ENCODE assay signal across 25 mouse cellular contexts in the genomic region with DNA sequence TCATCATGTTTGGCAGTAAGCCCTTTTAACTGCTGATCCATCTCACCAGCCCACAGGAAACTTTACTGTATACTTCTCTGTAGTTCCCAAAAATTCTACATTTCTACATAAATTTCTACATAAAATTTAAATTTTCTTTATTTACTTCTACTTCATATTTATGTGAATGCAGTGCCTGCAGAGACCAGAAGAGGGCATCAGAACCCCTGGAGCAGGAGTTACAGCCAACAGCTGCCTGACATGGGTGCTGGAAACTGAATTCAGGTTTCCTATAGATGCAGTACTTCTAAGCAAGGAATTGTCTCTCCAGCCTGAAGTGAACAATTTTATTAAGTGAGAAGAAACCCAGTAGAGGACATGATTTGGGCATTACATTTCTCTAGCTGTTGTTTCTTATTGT. TPM values are rescaled to one million over a fixed set of nuclear protein-coding genes. Genes with fewer than 3 reads are reported as not detected.
DNase-seq lines count a peak whose midpoint lies in the region; ATAC-seq and TF ChIP-seq lines count a peak whose summit lies in the region.
"Had no signal": no experiment of that assay in that cellular context is flagged by ENCODE, and none has a peak within 500 bp of the region (broad histone marks: within the 10 kb centered on the region; RNA-seq: fewer than 3 reads in every experiment).

No protein-coding gene starts in this region.

- TF ChIP-seq CTCF in intestine, postnatal 0 days (IDR thresholded peaks at IDR 0.05; ENCODE audit: low read depth) = peak; percentile 29
- 0 out of 2 replicates have a peak, but pooled peaks have one; percentile 8 for TF ChIP-seq CTCF in lung, embryonic 14.5 days (IDR thresholded peaks at IDR 0.05; ENCODE audit: low read depth)
- TF ChIP-seq CTCF in MEL (IDR thresholded peaks at IDR 0.05 in 2 of 3, conservative IDR thresholded peaks at IDR 0.05 in 1 of 3; ENCODE audit: control insufficient read depth in 1 of 3, insufficient read depth in 1 of 3, low read depth in 2 of 3, low read length in 3 of 3, poor library complexity in 1 of 3, severe bottlenecking in 1 of 3) = peak; percentile 61 to 74 (median 70)

- no peaks in the 10 kb centered on the region for H3K9me3 ChIP-seq in intestine, postnatal 0 days (ENCODE audit: control insufficient read depth)
- H3K9me3 ChIP-seq in intestine, embryonic 16.5 days (ENCODE audit: control insufficient read depth, low read length) = no peaks in the 10 kb centered on the region
- H3K9me3 ChIP-seq in lung, embryonic 14.5 days (ENCODE audit: low read depth, low read length) = no peaks in the 10 kb centered on the region
- H3K9me3 ChIP-seq in MEL (replicated peaks; ENCODE audit: insufficient read depth, low read length) = no peaks in the 10 kb centered on the region
- H3K9me3 ChIP-seq in hindbrain, embryonic 14.5 days (ENCODE audit: control insufficient read depth, low read length) = peaks cover 4% of the 10 kb centered on the region; the same call in 1 of the 2 replicates
- H3K9me3 ChIP-seq: forebrain, embryonic 15.5 days; heart, embryonic 15.5 days; lung, embryonic 15.5 days; midbrain, embryonic 12.5 days had no signal

- no peak for ATAC-seq in intestine, postnatal 0 days
- ATAC-seq in intestine, embryonic 16.5 days = no peak
- no peak for ATAC-seq in lung, embryonic 14.5 days (ENCODE audit: insufficient read depth)
- no peak for ATAC-seq in hindbrain, embryonic 14.5 days (ENCODE audit: low FRiP score)
- ATAC-seq: forebrain, embryonic 15.5 days had no signal

- TF ChIP-seq POLR2A in MEL (IDR thresholded peaks at IDR 0.05; ENCODE audit: control insufficient read depth in 1 of 2, insufficient read depth in 1 of 2, low read depth in 1 of 2, low read length in 2 of 2, poor library complexity in 1 of 2) = no peak

- no peaks in the 10 kb centered on the region for H3K36me3 ChIP-seq in intestine, postnatal 0 days (ENCODE audit: control insufficient read depth, insufficient read depth)
- no peaks in the 10 kb centered on the region for H3K36me3 ChIP-seq in intestine, embryonic 16.5 days (ENCODE audit: control insufficient read depth, insufficient read depth, low read length)
- H3K36me3 ChIP-seq in lung, embryonic 14.5 days (ENCODE audit: insufficient read depth) = no peaks in the 10 kb centered on the region
- H3K36me3 ChIP-seq in MEL (ENCODE audit: control insufficient read depth in 1 of 2, insufficient read depth in 2 of 2, low read length in 2 of 2) = peaks cover 0 to 8% of the 10 kb centered on the region in 2 experiments; a peak in 2 of 4 replicates
- no peaks in the 10 kb centered on the region for H3K36me3 ChIP-seq in hindbrain, embryonic 14.5 days (replicated peaks; ENCODE audit: control insufficient read depth, insufficient read depth)
- H3K36me3 ChIP-seq: embryonic facial prominence, embryonic 10.5 days; forebrain, embryonic 15.5 days; heart, embryonic 15.5 days; kidney, embryonic 15.5 days; limb, embryonic 12.5 days; lung, embryonic 15.5 days; midbrain, embryonic 12.5 days had no signal

- H3K27me3 ChIP-seq in intestine, postnatal 0 days (replicated peaks; ENCODE audit: control insufficient read depth, insufficient read depth, low read length) = peaks cover 9% of the 10 kb centered on the region
- H3K27me3 ChIP-seq in intestine, embryonic 16.5 days (replicated peaks; ENCODE audit: control insufficient read depth, insufficient read depth, low read length) = no peaks in the 10 kb centered on the region
- peaks cover 7% of the 10 kb centered on the region for H3K27me3 ChIP-seq in lung, embryonic 14.5 days (ENCODE audit: insufficient read depth, low read length)
- H3K27me3 ChIP-seq in MEL (ENCODE audit: control insufficient read depth in 1 of 2, insufficient read depth in 2 of 2, low read length in 2 of 2) = peaks cover 0 to 2% of the 10 kb centered on the region in 2 experiments; a peak in 1 of 4 replicates
- no peaks in the 10 kb centered on the region for H3K27me3 ChIP-seq in hindbrain, embryonic 14.5 days (ENCODE audit: control insufficient read depth, insufficient read depth, low read length)
- H3K27me3 ChIP-seq: forebrain, embryonic 15.5 days had no signal

- no peak for TF ChIP-seq EP300 in MEL (IDR thresholded peaks at IDR 0.05; ENCODE audit: low read depth in 1 of 2, low read length in 2 of 2)

- no peak for DNase-seq in lung, embryonic 14.5 days
- DNase-seq in lung, adult 18-20 months = no peak
- DNase-seq in MEL (ENCODE audit: low read depth, low spot score) = peak; percentile 62
- DNase-seq in yolk sac, embryonic 10.5 days (ENCODE audit: low spot score) = no peak
- DNase-seq in hindbrain, embryonic 14.5 days (ENCODE audit: low spot score) = no peak
- DNase-seq: adrenal gland, postnatal 14 days; cerebellum, adult 11-12 months; heart, adult 18-20 months; thymus, adult 2 months had no signal

- H3K4me1 ChIP-seq in intestine, postnatal 0 days (replicated peaks; ENCODE audit: control insufficient read depth, insufficient read depth, low read length) = no peaks in the 10 kb centered on the region
- no peaks in the 10 kb centered on the region for H3K4me1 ChIP-seq in intestine, embryonic 16.5 days (ENCODE audit: control insufficient read depth, insufficient read depth, low read length)
- H3K4me1 ChIP-seq in lung, embryonic 14.5 days (ENCODE audit: insufficient read depth) = no peaks in the 10 kb centered on the region
- H3K4me1 ChIP-seq in MEL (ENCODE audit: control insufficient read depth in 1 of 2, insufficient read depth in 2 of 2, low read length in 2 of 2) = peaks cover 5 to 20% of the 10 kb centered on the region in 2 experiments; a peak in 3 of 4 replicates
- H3K4me1 ChIP-seq in hindbrain, embryonic 14.5 days (replicated peaks; ENCODE audit: control insufficient read depth, insufficient read depth, low read length) = no peaks in the 10 kb centered on the region; the same call in 1 of the 2 replicates

- no peak overlapping the region for H3K27ac ChIP-seq in intestine, postnatal 0 days (ENCODE audit: low read depth, low read length)
- no peak overlapping the region for H3K27ac ChIP-seq in intestine, embryonic 16.5 days (ENCODE audit: low read length)
- no peak overlapping the region for H3K27ac ChIP-seq in lung, embryonic 14.5 days (ENCODE audit: low read depth)
- H3K27ac ChIP-seq in MEL (ENCODE audit: control insufficient read depth, low read depth, low read length) = no peak overlapping the region
- H3K27ac ChIP-seq in hindbrain, embryonic 14.5 days = no peak overlapping the region
- H3K27ac ChIP-seq: embryonic facial prominence, embryonic 10.5 days; forebrain, embryonic 15.5 days; heart, embryonic 15.5 days; kidney, embryonic 15.5 days; limb, embryonic 12.5 days; lung, embryonic 15.5 days; macrophage; midbrain, embryonic 12.5 days had no signal

- no peak overlapping the region for H3K9ac ChIP-seq in intestine, postnatal 0 days (ENCODE audit: low read depth, low read length)
- no peak overlapping the region for H3K9ac ChIP-seq in intestine, embryonic 16.5 days (ENCODE audit: low read depth, low read length)
- no peak overlapping the region for H3K9ac ChIP-seq in lung, embryonic 14.5 days
- no peak overlapping the region for H3K9ac ChIP-seq in MEL (ENCODE audit: control insufficient read depth, low read depth, low read length, poor library complexity, severe bottlenecking)
- no peak overlapping the region for H3K9ac ChIP-seq in hindbrain, embryonic 14.5 days
- H3K9ac ChIP-seq: forebrain, embryonic 15.5 days; heart, embryonic 15.5 days; kidney, embryonic 15.5 days; limb, embryonic 12.5 days; lung, embryonic 15.5 days; midbrain, embryonic 12.5 days had no signal

- peak; percentile 73 for TF ChIP-seq RAD21 in MEL (IDR thresholded peaks at IDR 0.05; ENCODE audit: low read depth, low read length)

- no peaks in the 10 kb centered on the region for H3K79me2 ChIP-seq in MEL (ENCODE audit: control insufficient read depth, insufficient read depth, low read length, poor library complexity)

- H3K4me3 ChIP-seq in intestine, postnatal 0 days (ENCODE audit: low read depth, low read length) = no peak overlapping the region
- no peak overlapping the region for H3K4me3 ChIP-seq in intestine, embryonic 16.5 days (ENCODE audit: low read length)
- H3K4me3 ChIP-seq in lung, embryonic 14.5 days (ENCODE audit: low read depth, low read length) = no peak overlapping the region
- H3K4me3 ChIP-seq in MEL (ENCODE audit: control insufficient read depth in 1 of 2, insufficient read depth in 1 of 2, low read depth in 2 of 2, low read length in 2 of 2) = no peak overlapping the region
- H3K4me3 ChIP-seq in hindbrain, embryonic 14.5 days (replicated peaks; ENCODE audit: low read length) = no peak overlapping the region
- H3K4me3 ChIP-seq: embryonic facial prominence, embryonic 10.5 days; forebrain, embryonic 15.5 days; heart, embryonic 15.5 days; kidney, embryonic 15.5 days; limb, embryonic 12.5 days; lung, embryonic 15.5 days; midbrain, embryonic 12.5 days had no signal

- no peak overlapping the region for H3K4me2 ChIP-seq in intestine, postnatal 0 days (replicated peaks; ENCODE audit: low read depth)
- no peak overlapping the region for H3K4me2 ChIP-seq in intestine, embryonic 16.5 days (ENCODE audit: low read depth, low read length)
- no peak overlapping the region for H3K4me2 ChIP-seq in lung, embryonic 14.5 days
- H3K4me2 ChIP-seq in hindbrain, embryonic 14.5 days (replicated peaks) = no peak overlapping the region
- H3K4me2 ChIP-seq: forebrain, embryonic 15.5 days; heart, embryonic 15.5 days; kidney, embryonic 15.5 days; limb, embryonic 12.5 days; lung, embryonic 15.5 days; midbrain, embryonic 12.5 days had no signal

RNA-seq across cellular contexts. Expression of gene Acsl6, which starts 4.8 kb away (rescaled TPM):
- polyA plus RNA-seq in intestine, postnatal 0 days (2015; fragmentation: Nextera tagmentation; extraction: Ambion mirVana) = 1.2 and 1.3 TPM in 2 replicates
- 1.5 TPM in 2 replicates for polyA plus RNA-seq in intestine, embryonic 16.5 days (2015; fragmentation: Nextera tagmentation; extraction: Ambion mirVana)
- 0.35 and 0.67 TPM in 2 replicates for polyA plus RNA-seq in lung, embryonic 14.5 days (2014; fragmentation: Nextera tagmentation; extraction: Ambion mirVana)
- total RNA-seq in MEL (2012; rRNA removed) = 3.2 and 7.9 TPM in 2 replicates
- 1 to 10 TPM in 1 of 2 experiments, not detected in 1; 2.8 TPM for polyA plus RNA-seq in MEL (2012; ENCODE audit: insufficient read depth in 1 of 2, insufficient read length in 2 of 2, low read depth in 1 of 2, low replicate concordance in 2 of 2, missing spikeins in 1 of 2)
- polyA plus RNA-seq in hindbrain, embryonic 14.5 days (2014; fragmentation: Nextera tagmentation; extraction: Ambion mirVana) = 42.4 and 44.2 TPM in 2 replicates
- polyA plus RNA-seq: macrophage had no signal

RNA-seq across cellular contexts. Expression of gene Il3, which starts 31.7 kb away (rescaled TPM):
- polyA plus RNA-seq in intestine, postnatal 0 days (2015; fragmentation: Nextera tagmentation; extraction: Ambion mirVana) = not detected in 2 replicates
- not detected in 2 replicates for polyA plus RNA-seq in intestine, embryonic 16.5 days (2015; fragmentation: Nextera tagmentation; extraction: Ambion mirVana)
- polyA plus RNA-seq in lung, embryonic 14.5 days (2014; fragmentation: Nextera tagmentation; extraction: Ambion mirVana) = not detected in 2 replicates
- not detected in 2 replicates for total RNA-seq in MEL (2012; rRNA removed)
- polyA plus RNA-seq in MEL (2012; ENCODE audit: insufficient read depth in 1 of 2, insufficient read length in 2 of 2, low read depth in 1 of 2, low replicate concordance in 2 of 2, missing spikeins in 1 of 2) = not detected
- polyA plus RNA-seq in hindbrain, embryonic 14.5 days (2014; fragmentation: Nextera tagmentation; extraction: Ambion mirVana) = not detected in 2 replicates
- total RNA-seq: adrenal gland, postnatal 14 days; heart, adult 18-20 months; hematopoietic stem cell, adult 5-6 weeks; layer of hippocampus, adult 18-20 months; left cerebral cortex, adult 18-20 months had no signal
- polyA plus RNA-seq: embryonic facial prominence, embryonic 10.5 days; forebrain, embryonic 15.5 days; heart, embryonic 15.5 days; kidney, embryonic 15.5 days; limb, embryonic 12.5 days; lung, embryonic 15.5 days; macrophage; midbrain, embryonic 12.5 days; neural tube, embryonic 14.5 days; stomach, embryonic 14.5 days; thymus, adult 2 months; urinary bladder, adult 2 months had no signal

RNA-seq across cellular contexts. Expression of gene Csf2, which starts 49.3 kb away (rescaled TPM):
- 0.71 and 1.3 TPM in 2 replicates for polyA plus RNA-seq in intestine, postnatal 0 days (2015; fragmentation: Nextera tagmentation; extraction: Ambion mirVana)
- polyA plus RNA-seq in intestine, embryonic 16.5 days (2015; fragmentation: Nextera tagmentation; extraction: Ambion mirVana) = 0.73 and 0.82 TPM in 2 replicates
- polyA plus RNA-seq in lung, embryonic 14.5 days (2014; fragmentation: Nextera tagmentation; extraction: Ambion mirVana) = 0.24 and 0.32 TPM in 2 replicates
- total RNA-seq in MEL (2012; rRNA removed) = not detected in 2 replicates
- polyA plus RNA-seq in MEL (2012; ENCODE audit: insufficient read depth in 1 of 2, insufficient read length in 2 of 2, low read depth in 1 of 2, low replicate concordance in 2 of 2, missing spikeins in 1 of 2) = under 1 TPM in 1 of 2 experiments, not detected in 1; 0.15 TPM
- polyA plus RNA-seq in hindbrain, embryonic 14.5 days (2014; fragmentation: Nextera tagmentation; extraction: Ambion mirVana) = not detected in 2 replicates
- total RNA-seq: adrenal gland, postnatal 14 days; heart, adult 18-20 months; hematopoietic stem cell, adult 5-6 weeks; layer of hippocampus, adult 18-20 months; left cerebral cortex, adult 18-20 months had no signal
- polyA plus RNA-seq: embryonic facial prominence, embryonic 10.5 days; forebrain, embryonic 15.5 days; heart, embryonic 15.5 days; kidney, embryonic 15.5 days; limb, embryonic 12.5 days; macrophage; midbrain, embryonic 12.5 days; neural tube, embryonic 14.5 days; stomach, embryonic 14.5 days; urinary bladder, adult 2 months had no signal

Comparison
In these comparisons a context has a peak if more than half of its experiments do, and no peak if none do; other contexts are left out.
1. CTCF ChIP-seq: peak in every context shown above with its lines; median percentile 70 in MEL; 29 in intestine, postnatal 0 days; 8 in lung, embryonic 14.5 days.
2. RNA of gene Acsl6, which starts 4.8 kb away (polyA plus RNA-seq): 42.4 to 44.2 TPM in hindbrain, embryonic 14.5 days; 2.8 TPM in MEL, 1.5 TPM in intestine, embryonic 16.5 days, 1.2 to 1.3 TPM in intestine, postnatal 0 days and 0.35 to 0.67 TPM in lung, embryonic 14.5 days; every median in the first group is over 10 times any median in the second.